Mouse (Mus musculus): ENCODE results near the gene Laptm4a.

The Laptm4a gene

GRCm38 (mm10) chr12:8961607-8962316 lies 40.3 kb downstream of the Laptm4a start:
- peak; percentile 21 for DNase-seq

- DNase-seq: peak; percentile 68
Measured at GRCm38 (mm10) chr12:8969828-8970227, 48.4 kb downstream of the Laptm4a start.

- peak; percentile 86 for DNase-seq
Measured at GRCm38 (mm10) chr12:8973820-8974465, 52.5 kb downstream of the Laptm4a start, which contains the start of gene Wdr35. Wdr35 (plus strand) TSS chr12:8973892.

- no peak for DNase-seq
Measured at GRCm38 (mm10) chr12:8975076-8975475, 53.6 kb downstream of the Laptm4a start.
